Mouse (Mus musculus) Patski (cell line): ENCODE data around the gene Slc7a6. TPM values are rescaled to one million over a fixed set of nuclear protein-coding genes. Genes with fewer than 3 reads are reported as not detected.

Experiments used
- ATAC-seq: fragments of 100-300 bp; one replicate; pipeline ENCODE4 v1.8.0; 2021
- CTCF ChIA-PET: fragments of 350-600 bp; sonication (Branson Sonifier 250); formaldehyde crosslinking; loops from one replicate; lab custom pipeline; 2022; ENCODE audit warnings: inconsistent platforms; lab: Charles Lee
- POLR2A ChIA-PET: fragments of 350-600 bp; sonication (Branson Sonifier 250); formaldehyde crosslinking; loops from one replicate; lab custom pipeline; 2022; ENCODE audit warnings: antibody characterized with exemption, inconsistent platforms; lab: Charles Lee
- DNase-seq: peaks from one replicate; pipeline ENCODE4 v3.0.0-alpha.2; 2011; ENCODE audit warnings: low read depth, low spot score
- H3K27me3 ChIP-seq: fragments of 371-371 bp; one replicate; pipeline ENCODE4 v1.5.1; 2021
- CTCF ChIP-seq: fragments of 100-300 bp; IDR thresholded peaks from one replicate; pipeline ENCODE4 v1.5.1; 2021
- in situ Hi-C: fragments of 300-500 bp; cut with MboI; formaldehyde crosslinking; loops from 3 replicates; pipeline ENCODE4 v1.11.1; 2018; ENCODE audit warnings: low pct_unique_long_range_greater_than_20kb, mixed read lengths
- polyA plus RNA-seq: library from polyadenylated mRNA; unstranded; gene quantifications from one replicate; pipeline ENCODE4 v1.2.3, GENCODE M21; 2021

Slc7a6 gene
- polyA plus RNA-seq, 1 experiment from 2014 or later = 129 TPM

DNA sequence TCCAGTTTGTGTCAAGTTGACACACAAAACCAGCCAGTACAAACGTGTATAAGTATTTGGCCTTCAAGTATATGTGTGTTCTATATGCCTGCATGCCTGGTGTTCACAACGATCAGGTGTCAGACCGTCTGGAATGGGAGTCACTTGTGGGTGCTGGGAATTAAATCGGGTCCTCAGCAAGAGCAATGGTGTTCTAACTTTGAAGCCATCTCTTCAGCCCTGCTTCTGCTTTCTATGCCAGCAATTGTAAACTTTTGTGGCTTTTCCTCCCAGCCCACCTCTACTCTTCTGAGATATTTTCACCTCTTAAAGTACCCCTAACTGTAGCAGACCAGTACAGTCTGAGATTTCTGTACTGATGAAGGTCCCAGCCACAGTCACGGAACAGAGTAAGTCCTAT is 28.5 kb upstream of the Slc7a6 start:
- POLR2A ChIA-PET = interaction anchor here (1.0 kb wide), 1 partner anchor 10 kb away, joined by 6 read pairs; the partner anchor contains the start of gene Pla2g15
- TF ChIP-seq CTCF = no peak
- no peak for DNase-seq
- ATAC-seq = no peak
- in situ Hi-C loops = no loop called here
- CTCF ChIA-PET = interaction anchor here (1.6 to 1.8 kb wide), 2 partner anchors 45 to 66 kb away, joined by 4 to 5 read pairs; no protein-coding TSS in a partner anchor
- H3K27me3 ChIP-seq = no peaks in the 10 kb centered on the region

DNA sequence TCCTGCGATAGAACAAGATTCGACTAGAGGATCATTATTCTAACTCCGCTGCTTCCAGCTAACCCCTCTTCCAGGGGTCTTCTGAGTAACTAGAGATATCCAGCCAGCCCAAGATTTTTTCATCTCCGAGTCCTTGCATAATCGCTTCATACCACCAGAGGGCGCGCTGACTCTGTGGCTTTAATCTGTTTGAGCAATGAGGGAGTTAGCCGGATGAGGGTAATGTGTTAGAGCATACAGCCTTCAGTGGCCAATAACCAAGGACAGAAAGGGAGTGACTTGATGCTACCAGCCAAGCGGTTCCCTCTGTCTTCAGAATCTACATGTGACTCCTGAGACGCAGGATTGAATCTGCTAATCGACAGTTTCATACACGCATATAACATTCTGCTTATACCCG is 27.9 kb upstream of the Slc7a6 start:
- no peak for TF ChIP-seq CTCF
- no peak for ATAC-seq
- ChIA-PET CTCF (interaction anchor here (0.5 to 2.0 kb wide), 12 partner anchors 9 to 153 kb away, joined by 3 to 7 read pairs (median 4); partner anchors contain the start of gene Pla2g15), POLR2A (interaction anchor here (1.0 kb wide), 1 partner anchor 9 kb away, joined by 6 read pairs; the partner anchor contains the start of gene Pla2g15)
- no peak for DNase-seq
- in situ Hi-C loops = no loop called here
- H3K27me3 ChIP-seq = no peaks in the 10 kb centered on the region

GRCm38 (mm10) chr8:106145331-106145730 is 23.3 kb upstream of the Slc7a6 start:
- DNase-seq (no peak), ATAC-seq (no peak)
- ChIA-PET CTCF (interaction anchor here (1.3 to 1.8 kb wide), 3 partner anchors 12 to 53 kb away, joined by 4 to 10 read pairs (median 7); no protein-coding TSS in a partner anchor), POLR2A (no interaction called here)
- TF ChIP-seq CTCF = no peak
- H3K27me3 ChIP-seq = no peaks in the 10 kb centered on the region
- in situ Hi-C loops = no loop called here

- ATAC-seq = no peak
- ChIA-PET CTCF (interaction anchor here (2.5 kb wide), 1 partner anchor 19 kb away, joined by 6 read pairs; no protein-coding TSS in a partner anchor), POLR2A (no interaction called here)
- TF ChIP-seq CTCF = no peak
- no peak for DNase-seq
- no peaks in the 10 kb centered on the region for H3K27me3 ChIP-seq
- in situ Hi-C loops = no loop called here
These were observed 22.6 kb upstream of the Slc7a6 start for GRCm38 (mm10) chr8:106146014-106146413.

- ATAC-seq = no peak
- no peak for TF ChIP-seq CTCF
- CTCF ChIA-PET = interaction anchor here (1.1 to 2.5 kb wide), 2 partner anchors 15 to 17 kb away, joined by 4 to 6 read pairs; no protein-coding TSS in a partner anchor
- H3K27me3 ChIP-seq = no peaks in the 10 kb centered on the region
- no peak for DNase-seq
- POLR2A ChIA-PET = interaction anchor here (0.6 to 0.7 kb wide), 2 partner anchors 10 to 296 kb away, joined by 3 read pairs; no protein-coding TSS in a partner anchor
- in situ Hi-C loops = no loop called here
These were observed 20.6 kb upstream of the Slc7a6 start for GRCm38 (mm10) chr8:106147868-106148565.

- CTCF ChIA-PET = interaction anchor here (1.1 to 1.5 kb wide), 2 partner anchors 7 to 14 kb away, joined by 4 to 5 read pairs; no protein-coding TSS in a partner anchor
- POLR2A ChIA-PET = interaction anchor here (0.8 to 1.3 kb wide), 2 partner anchors 10 to 14 kb away, joined by 3 read pairs; no protein-coding TSS in a partner anchor
- no peak for DNase-seq
- no peak for ATAC-seq
- TF ChIP-seq CTCF = no peak
- H3K27me3 ChIP-seq = no peaks in the 10 kb centered on the region
- in situ Hi-C loops = no loop called here
These were observed 19.6 kb upstream of the Slc7a6 start for GRCm38 (mm10) chr8:106149025-106149424.

- no peak for TF ChIP-seq CTCF
- H3K27me3 ChIP-seq = no peaks in the 10 kb centered on the region
- DNase-seq (no peak), ATAC-seq (peak; percentile 79)
- in situ Hi-C loops = no loop called here
- ChIA-PET CTCF (interaction anchor here (1.1 to 1.6 kb wide), 4 partner anchors 8 to 45 kb away, joined by 3 to 5 read pairs (median 3); no protein-coding TSS in a partner anchor), POLR2A (interaction anchor here (1.0 to 1.3 kb wide), 5 partner anchors 9 to 62 kb away, joined by 3 to 6 read pairs (median 3); partner anchors contain the start of gene Slc7a6)
These were observed 18.6 kb upstream of the Slc7a6 start, which contains the start of gene Pla2g15 for GRCm38 (mm10) chr8:106149801-106150652. Gene Pla2g15, plus strand, starts transcription at chr8:106150399.

DNA sequence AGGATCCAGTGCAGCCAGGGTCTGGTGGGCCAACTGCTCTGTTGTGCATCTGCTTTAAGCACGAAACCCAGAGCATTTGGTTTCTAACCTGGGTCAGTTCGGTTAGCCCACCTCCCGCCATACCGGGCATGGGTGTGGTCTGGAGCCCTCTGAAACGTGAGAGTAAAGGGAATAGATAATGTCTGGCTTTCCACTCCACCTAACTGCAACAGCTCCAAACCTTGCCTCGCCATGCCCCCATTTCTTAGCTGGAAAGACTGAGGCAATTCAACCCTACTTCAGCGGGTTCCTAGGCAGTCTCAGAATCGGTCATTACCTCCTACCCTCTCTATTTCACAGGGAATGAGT is 18.0 kb upstream of the Slc7a6 start:
- ChIA-PET CTCF (interaction anchor here (1.1 to 1.6 kb wide), 4 partner anchors 9 to 45 kb away, joined by 3 to 5 read pairs (median 3); no protein-coding TSS in a partner anchor), POLR2A (interaction anchor here (1.0 to 1.3 kb wide), 4 partner anchors 12 to 61 kb away, joined by 3 to 4 read pairs (median 3); partner anchors contain the start of gene Slc7a6)
- in situ Hi-C loops = no loop called here
- no peak for ATAC-seq
- no peaks in the 10 kb centered on the region for H3K27me3 ChIP-seq
- no peak for DNase-seq
- no peak for TF ChIP-seq CTCF

GRCm38 (mm10) chr8:106151041-106151440 is 17.6 kb upstream of the Slc7a6 start:
- POLR2A ChIA-PET = interaction anchor here (1.0 to 1.1 kb wide), 2 partner anchors 14 to 61 kb away, joined by 3 read pairs; no protein-coding TSS in a partner anchor
- ATAC-seq = no peak
- no peak for TF ChIP-seq CTCF
- no peaks in the 10 kb centered on the region for H3K27me3 ChIP-seq
- DNase-seq = no peak
- in situ Hi-C loops = no loop called here
- CTCF ChIA-PET = interaction anchor here (1.1 to 1.6 kb wide), 4 partner anchors 13 to 44 kb away, joined by 3 to 8 read pairs (median 3); no protein-coding TSS in a partner anchor
